Mouse (Mus musculus) liver, embryonic 14.5 days (tissue): Measurements from ENCODE around the gene Wfikkn1. TPM values are rescaled to one million over a fixed set of nuclear protein-coding genes. Genes with fewer than 3 reads are reported as not detected.
A peak's percentile ranks its signal among the peaks of the same experiment; 100 is the strongest.

Source experiments
- ATAC-seq: fragments of 200-750 bp; cut with Nextera tagmentation; 2 replicates; pipeline ENCODE4 v1.8.0; 2017; ENCODE audit warnings: moderate number of reproducible peaks, mild to moderate bottlenecking, moderate library complexity; ENCODE audit not compliant: insufficient read depth
- DNase-seq, 3 experiments: peaks; one replicate each; pipeline ENCODE4 v3.0.0-alpha.2; 2012 to 2013; ENCODE audit warnings: low read depth in 3 of 3, low spot score in 3 of 3
- H3K27ac ChIP-seq: fragments of 300-500 bp; sonication (generic); 2 replicates; pipeline ENCODE4 v1.5.1; 2014; ENCODE audit warnings: moderate library complexity, mild to moderate bottlenecking, control low read depth, inconsistent platforms
- H3K27me3 ChIP-seq: fragments of 300-500 bp; sonication (generic); 2 replicates; pipeline ENCODE4 v1.6.1; 2014; ENCODE audit warnings: mild to moderate bottlenecking, low read length, moderate library complexity; ENCODE audit not compliant: control insufficient read depth, insufficient read depth
- H3K36me3 ChIP-seq: fragments of 300-500 bp; sonication (generic); replicated peaks from 2 replicates; pipeline ENCODE4 v1.6.1; 2014; ENCODE audit warnings: low read depth; ENCODE audit not compliant: control insufficient read depth, insufficient read depth
- H3K4me1 ChIP-seq, 2 experiments: fragments of 200-500 bp in 1 of 2; fragments of 300-500 bp in 1 of 2; sonication (generic) in 1 of 2; replicated peaks; 2 replicates each; pipeline ENCODE4 v1.6.1; 2012 to 2014; ENCODE audit warnings: antibody characterized with exemption in 1 of 2, inconsistent platforms in 1 of 2, low read length in 1 of 2; ENCODE audit not compliant: control insufficient read depth in 2 of 2, insufficient read depth in 2 of 2
- H3K4me2 ChIP-seq: fragments of 300-500 bp; sonication (generic); 2 replicates; pipeline ENCODE4 v1.6.1; 2014; ENCODE audit warnings: low read depth, mild to moderate bottlenecking, control low read depth, moderate library complexity
- H3K4me3 ChIP-seq, 2 experiments: fragments of 200-500 bp in 1 of 2; fragments of 300-500 bp in 1 of 2; sonication (generic) in 1 of 2; 2 replicates each; pipeline ENCODE4 v1.5.1; 2012 to 2014; ENCODE audit warnings: low read depth in 2 of 2, low read length in 2 of 2, mild to moderate bottlenecking in 2 of 2, control low read depth in 1 of 2, inconsistent platforms in 1 of 2, moderate library complexity in 1 of 2; ENCODE audit not compliant: insufficient read depth in 1 of 2
- H3K9ac ChIP-seq: fragments of 300-500 bp; sonication (generic); replicated peaks from 2 replicates; pipeline ENCODE4 v1.6.1; 2014; ENCODE audit warnings: mild to moderate bottlenecking, control low read depth, moderate library complexity
- H3K9me3 ChIP-seq: fragments of 300-500 bp; sonication (generic); 2 replicates; pipeline ENCODE4 v1.6.1; 2016; ENCODE audit warnings: low read length, mixed read lengths; ENCODE audit not compliant: control insufficient read depth
- CTCF ChIP-seq: IDR thresholded peaks from 2 replicates; pipeline ENCODE4 v1.5.1; 2016; ENCODE audit warnings: antibody characterized with exemption, low read depth, control low read depth
- EP300 ChIP-seq: IDR thresholded peaks from 2 replicates; pipeline ENCODE4 v1.6.1; 2016; ENCODE audit warnings: antibody characterized with exemption, low read depth
- WGBS: fragments of 180-500 bp; shearing (Covaris S2); extraction: QIAGEN DNeasy Blood & Tissue Kit; methylation state at CpG from one replicate; pipeline ENCODE4 v1.1.7; 2014; ENCODE audit not compliant: insufficient replicate concordance; 5-methylcytosine and 5-hydroxymethylcytosine counted together
- polyA plus RNA-seq, 2 experiments: library from polyadenylated mRNA; depleted of rRNA in 1 of 2; stranded (reverse) in 1 of 2; unstranded in 1 of 2; fragments of >200 nt; fragmentation: Nextera tagmentation in 1 of 2; extraction: Ambion mirVana in 1 of 2; gene quantifications; 2 replicates each; pipeline versions ENCODE4 v1.2.1 to v1.2.3; 2012 to 2014

Gene Wfikkn1
- polyA plus RNA-seq (2012; rRNA removed): 0.54 and 0.71 TPM in 2 replicates
- 0.52 and 0.67 TPM in 2 replicates for polyA plus RNA-seq (2014; fragmentation: Nextera tagmentation; extraction: Ambion mirVana)

DNA sequence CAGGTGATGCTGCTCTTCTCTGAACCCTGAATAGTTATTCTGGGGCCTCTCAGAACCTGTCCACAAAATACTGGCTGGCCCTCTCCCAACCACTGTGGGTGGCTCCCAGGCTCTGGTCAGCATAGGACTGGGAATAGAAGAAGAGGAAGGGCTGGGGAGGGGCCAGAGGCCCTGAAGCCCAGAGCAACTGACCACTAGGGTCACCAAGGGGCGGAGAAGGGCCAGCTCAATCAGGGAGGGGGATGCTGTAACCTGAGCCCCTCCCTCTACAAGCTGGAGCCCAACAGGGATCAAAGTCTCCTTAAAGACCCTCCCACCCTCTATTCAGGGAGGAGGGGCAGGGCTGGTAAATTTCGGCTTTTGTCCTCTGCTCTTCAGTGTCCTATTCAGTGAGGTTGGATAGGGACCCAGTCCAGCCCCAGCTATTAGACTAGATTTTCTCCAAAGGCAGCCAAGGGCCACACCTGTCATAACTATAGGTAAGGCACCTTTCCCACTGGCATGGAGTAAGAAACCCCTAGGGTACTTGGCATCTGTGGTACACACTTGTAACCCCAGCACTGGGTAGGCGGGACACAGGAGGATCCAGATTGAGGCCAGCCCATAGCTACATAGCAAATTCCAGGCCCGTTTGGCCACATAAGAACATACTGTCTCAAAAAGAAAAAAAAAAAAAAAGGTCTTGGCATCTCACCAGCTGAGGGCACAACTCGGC lies at the start of gene Wfikkn1:
Wfikkn1 (minus strand) TSS at position 663 of the 715 bp plus-strand sequence.
- H3K9ac ChIP-seq: no peak within 1 kb of the TSS
- no peak within 1 kb of the TSS for H3K4me2 ChIP-seq
- H3K9me3 ChIP-seq: no peaks in the 10 kb centered on the region
- TF ChIP-seq EP300 (no peak), CTCF (no peak)
- no peaks in the 10 kb centered on the region for H3K27me3 ChIP-seq
- 59% methylated on average over 5 of the region's 5 CpGs for WGBS
- H3K4me3 ChIP-seq: no peak within 1 kb of the TSS
- peak; percentile 19 for ATAC-seq
- no peak for DNase-seq
- peaks cover 4 to 26% of the 10 kb centered on the region in 2 experiments for H3K4me1 ChIP-seq
- H3K36me3 ChIP-seq: peaks cover 5% of the 10 kb centered on the region; the same call in 1 of the 2 replicates
- no peak within 1 kb of the TSS for H3K27ac ChIP-seq

DNA sequence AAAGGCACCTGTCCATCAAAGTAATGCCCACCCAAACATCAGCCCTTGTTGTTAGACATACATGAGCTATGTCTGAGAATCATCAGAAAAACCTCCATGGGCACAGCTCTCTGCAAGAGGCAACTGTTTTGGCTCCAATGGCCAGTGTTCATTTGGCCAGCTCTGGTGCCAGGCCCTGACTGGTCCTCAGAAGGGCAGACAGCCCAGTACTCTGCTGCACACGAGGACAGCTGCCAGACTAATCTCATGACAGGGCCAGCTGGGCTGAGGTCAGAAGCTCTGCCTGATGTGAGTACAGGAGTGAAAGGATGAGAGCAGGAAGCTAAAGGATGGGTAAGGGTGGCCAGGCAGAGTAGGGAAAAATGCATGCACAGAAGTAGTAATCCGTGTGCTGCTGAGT lies 44.7 kb upstream of the Wfikkn1 start:
- Histone ChIP-seq H3K4me3 (no peak overlapping the region), H3K9me3 (no peaks in the 10 kb centered on the region), H3K4me2 (no peak overlapping the region), H3K4me1 (peaks cover 5 to 7% of the 10 kb centered on the region in 2 experiments; a peak in 3 of 4 replicates), H3K36me3 (peaks cover 63% of the 10 kb centered on the region), H3K27me3 (no peaks in the 10 kb centered on the region), H3K9ac (no peak overlapping the region), H3K27ac (no peak overlapping the region)
- 69% methylated on average over 2 of the region's 2 CpGs for WGBS
- TF ChIP-seq CTCF: no peak
- no peak for TF ChIP-seq EP300
- DNase-seq (no peak), ATAC-seq (no peak)

DNA sequence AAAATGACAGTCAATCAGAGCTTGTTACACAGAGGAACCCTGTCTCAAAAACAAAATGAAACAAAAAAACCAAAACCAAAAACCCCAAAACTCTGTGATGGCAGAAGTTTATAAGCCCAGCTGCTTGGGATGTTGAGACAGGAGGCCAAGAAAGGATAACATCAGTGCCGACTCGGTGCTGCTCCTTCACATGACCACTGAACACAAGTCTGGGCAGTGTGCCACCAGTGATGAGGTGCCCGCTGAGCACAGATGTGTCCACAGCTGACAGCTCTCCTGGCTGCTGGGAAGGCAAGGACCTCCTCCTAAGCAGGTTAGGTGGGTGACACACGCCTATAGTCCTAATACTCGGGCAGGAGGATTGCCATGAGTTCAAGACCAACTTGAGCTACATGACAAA lies 41.5 kb upstream of the Wfikkn1 start:
- Histone ChIP-seq H3K27ac (peak overlapping the region; percentile 20; the same call in 1 of the 2 replicates), H3K4me3 (no peak overlapping the region), H3K9ac (no peak overlapping the region), H3K4me2 (peak overlapping the region; percentile 89; the same call in 1 of the 2 replicates), H3K4me1 (peaks cover 11 to 12% of the 10 kb centered on the region in 2 experiments), H3K27me3 (no peaks in the 10 kb centered on the region), H3K36me3 (peaks cover 33% of the 10 kb centered on the region), H3K9me3 (no peaks in the 10 kb centered on the region)
- 72% methylated on average over 5 of the region's 5 CpGs for WGBS
- DNase-seq (no peak), ATAC-seq (no peak)
- TF ChIP-seq CTCF (no peak), EP300 (no peak)

DNA sequence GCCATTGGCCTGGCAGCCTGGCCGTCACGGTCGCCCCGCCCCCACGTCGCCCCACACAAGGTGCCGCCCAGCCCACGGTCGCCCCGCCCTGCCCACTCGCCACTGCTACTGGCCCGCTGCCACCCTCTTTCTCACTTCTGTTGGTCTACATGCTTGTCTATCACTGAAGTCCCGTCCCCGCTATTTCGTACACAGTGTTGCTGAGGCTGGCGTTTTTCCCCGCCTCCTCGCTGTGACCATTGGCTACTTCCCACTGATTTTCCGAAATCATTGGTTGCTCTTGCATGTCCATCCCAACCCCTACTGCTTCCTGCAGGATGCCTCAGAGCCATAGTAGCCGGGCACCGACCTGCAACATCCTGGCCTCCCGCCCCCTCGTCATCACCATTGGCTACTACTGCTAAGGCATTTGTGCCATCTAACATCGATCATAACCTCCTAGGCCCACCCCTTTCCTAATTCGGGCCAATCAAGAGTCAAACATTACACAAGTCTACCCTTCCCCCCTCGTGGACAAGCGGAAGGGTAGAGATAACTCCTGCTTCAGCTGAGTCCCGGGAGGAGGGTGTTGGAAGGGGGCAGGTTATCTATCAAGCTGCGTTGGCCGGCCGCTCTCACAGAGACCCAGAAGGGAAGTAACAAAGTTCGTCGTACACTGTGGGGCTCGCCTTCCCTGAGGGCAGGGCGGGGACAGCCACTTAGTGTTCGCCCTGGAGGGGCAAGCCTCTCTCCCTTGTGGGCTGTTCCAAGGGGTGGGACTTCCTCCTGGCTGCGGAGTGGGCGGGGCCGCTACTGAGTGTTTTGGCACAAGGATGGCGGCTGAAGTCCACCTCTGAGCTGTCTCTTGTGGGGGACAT lies 39.4 kb upstream of the Wfikkn1 start:
- peak; percentile 24 for TF ChIP-seq CTCF
- 0 out of 2 replicates have a peak, but pooled peaks have one; percentile 32 for TF ChIP-seq EP300
- H3K27ac ChIP-seq: peak overlapping the region; percentile 75
- WGBS: 0% methylated on average over 37 of the region's 40 CpGs
- peaks cover 11 to 12% of the 10 kb centered on the region in 2 experiments for H3K4me1 ChIP-seq
- ATAC-seq (peak; percentile 91), DNase-seq (peak; percentile 99)
- H3K9ac ChIP-seq: peak overlapping the region; percentile 61
- peak overlapping the region; percentile 86 to 92 for H3K4me3 ChIP-seq
- no peaks in the 10 kb centered on the region for H3K9me3 ChIP-seq
- H3K36me3 ChIP-seq: peaks cover 12% of the 10 kb centered on the region
- no peaks in the 10 kb centered on the region for H3K27me3 ChIP-seq
- peak overlapping the region; percentile 89 for H3K4me2 ChIP-seq
